Mouse (Mus musculus) bone marrow, adult 2 months (tissue): ENCODE measurements around the gene Lamc1. TPM values are rescaled to one million over a fixed set of nuclear protein-coding genes. Genes with fewer than 3 reads are reported as not detected.

Experiments used
- H3K27ac ChIP-seq: fragments of 200-500 bp; 2 replicates; pipeline ENCODE4 v1.5.1; 2012; ENCODE audit warnings: low read depth, mild to moderate bottlenecking, control low read depth, inconsistent platforms, low read length; ENCODE audit not compliant: control insufficient read depth, poor library complexity, insufficient read depth
- H3K4me1 ChIP-seq: fragments of 200-500 bp; 2 replicates; pipeline ENCODE4 v1.6.1; 2011; ENCODE audit warnings: low read length; ENCODE audit not compliant: control insufficient read depth, insufficient read depth
- H3K4me3 ChIP-seq: fragments of 200-500 bp; replicated peaks from 2 replicates; pipeline ENCODE3; 2011; ENCODE audit warnings: mild to moderate bottlenecking, low read depth, low read length, control low read depth; ENCODE audit not compliant: control insufficient read depth
- CTCF ChIP-seq: fragments of 200-500 bp; IDR thresholded peaks from 2 replicates; pipeline ENCODE4 v1.5.1; 2011; ENCODE audit warnings: low read length, control low read depth; ENCODE audit not compliant: control insufficient read depth, insufficient read depth
- POLR2A ChIP-seq: fragments of 200-500 bp; IDR thresholded peaks from 2 replicates; pipeline ENCODE4 v1.6.1; 2011; ENCODE audit warnings: low read depth, mild to moderate bottlenecking, control low read depth, low read length, borderline replicate concordance; ENCODE audit not compliant: control insufficient read depth
- WGBS: fragments of 180-500 bp; shearing (Covaris S2); methylation state at CpG from one replicate; pipeline ENCODE4 v1.1.7; 2018; 5-methylcytosine and 5-hydroxymethylcytosine counted together
- polyA plus RNA-seq: library from polyadenylated mRNA; stranded (reverse); fragments of >200 nt; gene quantifications from 2 replicates; pipeline ENCODE4 v1.2.4, GENCODE M21; 2011; ENCODE audit warnings: low replicate concordance; ENCODE audit not compliant: missing spikeins, insufficient read depth, insufficient read length

Gene Lamc1
- polyA plus RNA-seq, 1 experiment = 10.6 TPM

DNA sequence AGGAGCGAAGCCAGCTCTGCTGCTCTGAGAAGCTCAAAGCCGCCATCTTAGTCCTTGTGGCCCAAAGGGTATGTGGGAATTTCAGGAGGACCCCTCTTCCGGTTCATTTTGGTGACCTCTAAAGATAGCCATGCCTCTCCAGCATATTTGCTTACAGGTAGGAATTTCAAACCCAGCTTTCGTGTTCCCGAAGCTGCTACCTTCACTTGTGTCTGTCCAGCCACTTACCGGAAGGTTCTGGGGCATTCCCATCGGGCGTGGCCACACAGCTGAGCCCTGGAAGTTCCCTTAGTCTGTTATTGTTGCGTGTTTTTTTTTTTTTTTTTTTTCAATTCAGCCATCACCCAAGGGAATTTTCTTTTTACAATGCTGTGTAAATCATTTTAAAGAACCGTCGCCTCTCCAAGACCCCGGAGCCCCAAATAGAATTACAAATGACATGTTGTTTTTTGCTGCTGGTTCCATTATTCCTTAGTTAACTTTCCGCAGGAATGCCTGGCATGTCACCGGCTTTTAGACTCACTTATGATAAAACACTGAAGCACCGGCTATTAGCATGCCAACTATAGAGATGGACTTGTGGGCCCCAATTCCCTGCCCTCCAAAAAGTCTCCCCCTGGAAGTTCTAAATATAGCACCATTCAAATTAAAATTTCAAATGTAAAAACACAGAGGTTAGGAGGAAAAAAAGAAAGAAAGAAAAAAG is 141.2 kb downstream of the Lamc1 start:
- Histone ChIP-seq H3K4me3 (no peak overlapping the region), H3K4me1 (no peaks in the 10 kb centered on the region), H3K27ac (no peak overlapping the region)
- TF ChIP-seq CTCF = no peak
- TF ChIP-seq POLR2A = no peak
- 87% methylated on average over 15 of the region's 15 CpGs for WGBS

DNA sequence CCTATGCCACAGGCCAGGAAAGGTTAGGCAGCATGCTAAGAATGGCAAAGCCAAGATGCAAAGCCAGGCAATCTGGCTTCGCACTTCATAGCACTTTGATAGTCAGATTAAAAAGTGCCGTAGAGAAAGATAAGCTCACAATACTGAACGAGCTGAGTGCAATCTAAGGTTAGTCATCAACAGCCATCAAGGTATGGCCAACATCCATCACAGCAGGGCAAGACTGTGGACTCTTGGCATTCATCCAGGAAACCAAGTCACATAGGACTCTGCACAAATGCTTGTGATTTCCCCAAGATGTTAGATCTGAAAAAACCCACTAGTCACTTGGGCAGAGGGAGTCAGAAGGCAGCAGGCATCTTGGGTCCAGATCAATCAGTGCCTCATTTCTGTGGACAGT is 144.5 kb downstream of the Lamc1 start:
- WGBS = 75% methylated on average over 3 of the region's 3 CpGs

DNA sequence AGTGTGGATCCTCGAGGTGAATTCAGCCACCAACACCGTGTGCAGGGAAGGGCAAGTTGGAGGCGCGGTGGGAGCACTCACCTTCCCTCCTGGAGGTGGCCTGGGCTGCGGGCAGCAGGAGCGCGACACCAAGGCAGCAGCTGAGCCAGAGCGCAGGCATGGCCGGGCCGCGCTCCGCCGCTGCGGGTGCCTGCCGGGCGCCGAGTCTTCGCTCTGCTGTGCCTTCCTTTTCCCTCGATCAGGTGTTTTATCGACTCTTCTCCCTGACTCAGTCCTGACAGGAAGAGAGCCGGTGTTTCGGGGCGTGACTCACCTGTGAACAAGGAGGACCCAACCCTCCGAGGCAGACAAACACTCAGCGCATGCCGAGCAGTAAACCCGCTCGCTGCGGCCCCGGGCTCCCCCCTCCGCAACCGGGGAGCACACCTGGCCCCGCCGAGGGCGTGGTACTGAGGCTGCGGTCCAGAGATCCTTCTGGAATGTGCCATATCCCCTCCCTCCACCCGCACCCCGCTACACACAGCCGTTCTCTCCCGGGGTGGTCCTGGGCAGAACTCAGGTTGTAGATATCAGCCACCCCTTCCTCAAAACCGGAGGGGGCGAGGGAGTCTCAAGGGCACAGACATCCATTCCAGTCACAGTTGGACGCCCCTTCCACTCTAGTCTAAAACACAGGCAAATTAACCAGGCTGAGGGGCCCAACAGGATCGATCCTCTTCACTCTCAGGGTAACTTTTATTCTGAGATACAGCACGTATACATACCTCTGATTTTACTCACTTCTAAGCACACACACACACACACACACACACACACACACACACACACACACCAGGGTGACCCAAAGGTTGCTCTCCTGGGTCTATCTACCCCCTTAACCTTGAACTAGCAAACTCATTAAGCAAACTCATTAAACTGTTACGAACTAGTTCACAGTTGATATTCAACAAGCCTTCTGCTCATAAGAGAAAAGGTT is 146.5 kb downstream of the Lamc1 start, which contains the start of gene Lamc2:
TSS of gene Lamc2 (minus strand) at position 620 of the 976 bp plus-strand sequence.
- 7% methylated on average over 46 of the region's 46 CpGs for WGBS
- no peaks in the 10 kb centered on the region; the same call in 1 of the 2 replicates for H3K4me1 ChIP-seq
- no peak within 1 kb of the TSS for H3K4me3 ChIP-seq
- H3K27ac ChIP-seq = no peak within 1 kb of the TSS
- no peak for TF ChIP-seq POLR2A
- TF ChIP-seq CTCF = no peak

More for the DNA sequence above, 144.5 kb downstream of the Lamc1 start:
- H3K4me3 ChIP-seq = no peak overlapping the region
- H3K4me1 ChIP-seq = no peaks in the 10 kb centered on the region; the same call in 1 of the 2 replicates
- TF ChIP-seq POLR2A = no peak
- TF ChIP-seq CTCF = no peak
- H3K27ac ChIP-seq = no peak overlapping the region

DNA sequence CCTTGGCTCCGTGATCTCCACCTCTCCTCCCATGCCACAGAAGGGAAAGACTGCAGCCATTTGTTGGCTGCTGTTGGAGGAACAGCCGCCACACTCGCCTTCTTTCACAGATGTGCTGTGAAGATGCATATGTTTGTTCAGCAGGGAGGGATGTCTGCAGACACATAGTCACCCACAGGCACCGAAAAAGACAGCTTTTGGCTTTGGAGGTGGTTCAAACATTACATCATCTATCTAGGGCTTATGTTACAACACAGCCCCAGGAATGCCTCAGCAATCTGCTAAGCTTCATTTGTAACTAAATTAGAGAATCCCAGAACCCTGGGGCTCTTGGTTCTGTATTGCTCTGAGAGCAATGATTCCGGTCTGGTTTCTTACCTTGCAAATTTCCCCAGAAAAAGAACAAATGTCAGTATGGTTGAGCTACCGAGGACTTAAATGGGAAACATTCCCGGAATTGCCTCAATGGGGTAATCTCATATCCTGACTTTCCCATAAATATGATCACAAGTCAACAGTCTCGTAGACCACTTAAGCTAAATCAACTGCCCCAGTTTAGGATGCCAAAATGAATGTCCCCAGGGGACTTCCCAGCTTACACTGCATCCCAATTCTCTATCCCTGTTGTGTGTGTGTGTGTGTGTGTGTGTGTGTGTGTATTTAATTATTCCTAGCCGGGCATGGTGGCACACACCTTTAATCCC is 151.8 kb downstream of the Lamc1 start:
- WGBS = 74% methylated on average over 9 of the region's 9 CpGs
- Histone ChIP-seq H3K4me3 (no peak overlapping the region), H3K4me1 (no peaks in the 10 kb centered on the region; the same call in 1 of the 2 replicates), H3K27ac (no peak overlapping the region)
- TF ChIP-seq CTCF (no peak), POLR2A (no peak)

DNA sequence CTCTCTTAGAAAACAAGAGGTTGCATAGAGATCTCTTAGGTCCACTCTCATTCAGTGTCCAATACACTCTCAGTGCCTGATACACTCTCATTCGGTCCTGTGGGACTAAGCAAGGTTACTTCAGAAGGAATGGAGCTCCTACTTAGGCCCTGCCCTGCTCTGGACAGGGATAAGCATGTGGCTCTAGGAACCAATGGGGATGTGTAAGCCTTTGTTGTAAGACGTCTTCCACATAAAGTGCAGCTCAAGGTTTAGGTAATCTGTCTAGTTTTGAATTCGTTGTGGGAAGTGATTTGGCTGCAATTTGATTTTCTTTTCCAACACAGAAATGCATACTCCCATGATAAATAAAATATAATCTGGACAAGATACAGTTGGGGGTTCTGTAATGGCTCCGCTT is 152.4 kb downstream of the Lamc1 start:
- TF ChIP-seq POLR2A = no peak
- no peak for TF ChIP-seq CTCF
- Histone ChIP-seq H3K4me3 (no peak overlapping the region), H3K4me1 (no peaks in the 10 kb centered on the region), H3K27ac (no peak overlapping the region)
- WGBS = 71% methylated on average over 4 of the region's 4 CpGs

DNA sequence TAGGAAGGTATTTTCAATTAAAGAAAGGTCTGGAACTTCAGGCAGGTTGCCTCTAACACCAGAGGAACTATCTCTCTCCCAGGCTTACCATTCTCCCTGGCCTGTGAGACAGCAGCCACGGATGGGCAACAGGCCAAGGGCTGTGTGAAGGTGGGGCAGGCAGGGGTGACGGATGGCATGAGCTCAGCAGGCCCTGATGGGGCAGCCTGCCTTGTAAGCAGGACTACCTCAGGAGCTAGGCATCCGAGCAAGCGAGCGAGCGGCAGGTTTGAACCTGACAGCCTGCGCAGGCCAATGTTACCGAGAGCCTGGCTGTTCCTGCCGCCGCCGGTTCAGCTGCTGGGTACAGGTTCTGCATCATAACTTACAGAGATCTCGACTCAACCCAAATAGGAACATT is 157.8 kb downstream of the Lamc1 start:
- Histone ChIP-seq H3K4me1 (no peaks in the 10 kb centered on the region), H3K4me3 (no peak overlapping the region), H3K27ac (no peak overlapping the region)
- TF ChIP-seq CTCF = no peak
- no peak for TF ChIP-seq POLR2A
- 67% methylated on average over 12 of the region's 12 CpGs for WGBS

DNA sequence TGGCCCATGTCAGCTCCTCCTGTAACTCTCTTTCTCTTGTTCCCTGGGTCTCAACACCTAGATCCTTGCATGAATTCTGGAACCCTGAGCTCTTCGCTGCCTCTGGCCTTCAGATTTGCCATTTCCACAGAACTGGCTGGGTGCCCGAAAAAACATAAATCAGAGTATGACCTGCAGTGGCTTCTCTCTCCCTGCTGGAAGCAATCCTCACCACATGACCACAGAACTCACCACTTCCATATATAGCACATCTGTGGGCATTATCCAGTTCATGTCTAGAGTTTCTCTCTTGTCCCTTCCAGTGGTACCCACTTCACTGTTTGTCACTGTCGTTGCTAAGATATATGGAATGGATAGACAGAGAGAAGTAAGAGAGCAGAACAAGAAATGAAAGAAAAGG is 159.3 kb downstream of the Lamc1 start:
- WGBS = 5% methylated on average over 3 of the region's 3 CpGs
- no peak for TF ChIP-seq CTCF
- no peak for TF ChIP-seq POLR2A
- no peaks in the 10 kb centered on the region for H3K4me1 ChIP-seq
- no peak overlapping the region for H3K27ac ChIP-seq
- no peak overlapping the region for H3K4me3 ChIP-seq
